Mouse (Mus musculus) urinary bladder, postnatal 25 days (tissue): ENCODE measurements around the gene Rps16.

Experiments used
- DNase-seq: peaks from one replicate; pipeline ENCODE4 v3.0.0; 2022; ENCODE audit warnings: low spot score

The Rps16 gene

GRCm38 (mm10) chr7:28350155-28350883 is at the start of gene Rps16:
Rps16 (plus strand) TSS chr7:28350652.
- DNase-seq, result peak; percentile 96

- peak; percentile 35 for DNase-seq
Observed at GRCm38 (mm10) chr7:28301616-28302433, 48.6 kb upstream of the Rps16 start, which contains the start of gene Dll3. Dll3 (minus strand) TSS chr7:28302238.

GRCm38 (mm10) chr7:28305641-28306040 is 44.8 kb upstream of the Rps16 start:
- DNase-seq, result no peak

- no peak for DNase-seq
Observed at GRCm38 (mm10) chr7:28306216-28306615, 44.2 kb upstream of the Rps16 start.

GRCm38 (mm10) chr7:28309737-28310136 is 40.7 kb upstream of the Rps16 start:
- DNase-seq, result no peak

- DNase-seq, result no peak
Observed at GRCm38 (mm10) chr7:28311151-28311925, 39.1 kb upstream of the Rps16 start.

GRCm38 (mm10) chr7:28311926-28312543 is 38.4 kb upstream of the Rps16 start, which contains the start of gene Timm50:
Timm50 (minus strand) TSS chr7:28312072.
- peak; percentile 98 for DNase-seq

GRCm38 (mm10) chr7:28318036-28318435 is 32.4 kb upstream of the Rps16 start:
- DNase-seq, result no peak

GRCm38 (mm10) chr7:28318714-28319113 is 31.7 kb upstream of the Rps16 start:
- DNase-seq, result no peak

- DNase-seq, result no peak
Observed at GRCm38 (mm10) chr7:28321974-28322720, 28.3 kb upstream of the Rps16 start.

GRCm38 (mm10) chr7:28325293-28325692 is 25.2 kb upstream of the Rps16 start:
- DNase-seq, result no peak

- no peak for DNase-seq
Observed at GRCm38 (mm10) chr7:28326457-28326856, 24.0 kb upstream of the Rps16 start.

- DNase-seq, result no peak
Observed at GRCm38 (mm10) chr7:28328260-28328659, 22.2 kb upstream of the Rps16 start.

GRCm38 (mm10) chr7:28334534-28334933 is 15.9 kb upstream of the Rps16 start:
- no peak for DNase-seq

- no peak for DNase-seq
Observed at GRCm38 (mm10) chr7:28335471-28335870, 15.0 kb upstream of the Rps16 start.

GRCm38 (mm10) chr7:28338108-28338998 is 12.1 kb upstream of the Rps16 start, which contains the start of gene Supt5:
Supt5 (minus strand) TSS chr7:28338746.
- DNase-seq, result peak; percentile 94

GRCm38 (mm10) chr7:28339213-28339917 is 11.1 kb upstream of the Rps16 start:
- DNase-seq, result no peak

GRCm38 (mm10) chr7:28341381-28341780 is 9.1 kb upstream of the Rps16 start:
- DNase-seq, result no peak

GRCm38 (mm10) chr7:28344637-28345036 is 5.8 kb upstream of the Rps16 start:
- peak; percentile 59 for DNase-seq
